Mouse (Mus musculus) brain, embryonic 14.5 days (tissue): ENCODE data around the gene Dclre1a.

Experiments
- CTCF ChIP-seq: fragments of 200-500 bp; IDR thresholded peaks from 2 replicates; pipeline ENCODE4 v1.5.1; 2012; ENCODE audit warnings: inconsistent platforms, mild to moderate bottlenecking, moderate library complexity, borderline replicate concordance; ENCODE audit not compliant: insufficient read depth, insufficient read length; ENCODE audit errors: extremely low read depth
- POLR2A ChIP-seq: fragments of 200-500 bp; IDR thresholded peaks from 2 replicates; pipeline ENCODE4 v1.6.1; 2012; ENCODE audit warnings: mild to moderate bottlenecking, inconsistent platforms, borderline replicate concordance; ENCODE audit not compliant: poor library complexity, insufficient read depth, insufficient read length, severe bottlenecking; ENCODE audit errors: extremely low read depth

DNA sequence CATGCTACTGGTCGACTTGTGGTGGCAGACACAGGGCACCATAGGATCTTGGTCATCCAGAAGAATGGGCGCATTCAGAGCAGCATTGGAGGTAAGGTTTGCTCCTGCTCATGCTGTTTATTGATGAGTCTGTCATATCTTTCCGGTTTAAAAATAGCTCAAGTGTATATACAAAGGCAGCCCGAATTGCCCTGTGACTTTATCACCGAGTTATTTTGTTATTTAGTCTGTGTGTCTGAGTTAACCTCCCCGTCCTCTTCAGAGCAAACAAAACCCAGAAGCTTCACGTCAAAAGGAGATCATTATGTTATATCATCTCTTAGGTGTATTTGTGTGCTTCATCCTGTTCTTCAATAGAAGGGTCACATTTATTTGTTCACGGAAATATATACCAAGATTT, 22.8 kb upstream of the Dclre1a start:
- TF ChIP-seq CTCF (no peak), POLR2A (no peak)
